Mouse (Mus musculus) thymus, adult 18-20 months (tissue): ENCODE data around the gene Ctse.
A peak's percentile ranks its signal among the peaks of the same experiment; 100 is the strongest.

ENCODE experiments used
- DNase-seq, 2 experiments: peaks; one replicate each; pipeline ENCODE4 v3.0.0; 2022; ENCODE audit warnings: mixed read lengths in 2 of 2

The Ctse gene

DNA sequence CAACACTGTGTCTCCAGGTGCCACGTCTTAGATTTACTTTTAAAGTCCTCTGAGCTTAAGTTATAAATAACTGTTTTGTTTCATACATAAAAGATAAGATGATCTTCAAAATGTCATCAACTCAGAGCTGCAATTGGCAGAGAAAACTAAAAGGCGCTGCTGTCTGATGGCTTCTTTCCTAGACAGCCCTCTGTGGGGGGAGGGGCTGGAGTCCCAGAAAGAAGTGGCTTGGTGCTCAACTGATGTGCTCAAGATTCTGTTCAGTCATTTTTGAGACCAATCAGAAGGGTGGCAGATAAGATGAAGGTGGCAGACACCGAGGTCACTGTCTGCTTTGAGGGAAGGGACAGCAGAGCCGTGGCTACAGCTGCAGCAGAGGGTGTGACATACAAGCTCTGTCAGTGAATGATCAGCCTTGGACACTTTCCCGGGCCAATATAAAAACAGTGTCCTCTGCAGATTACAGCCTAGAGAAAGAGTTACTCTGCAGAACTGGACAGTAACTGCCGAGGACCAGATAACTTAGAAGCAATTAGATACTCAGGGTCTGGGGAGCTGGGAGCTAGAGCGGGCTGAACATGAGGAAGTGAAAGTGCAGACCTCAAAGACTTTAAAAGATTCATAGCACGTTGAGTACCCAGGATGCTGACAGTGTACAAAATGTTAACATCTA is 64.1 kb downstream of the Ctse start:
- no peak for DNase-seq

GRCm38 (mm10) chr1:131703482-131703881 is 65.4 kb downstream of the Ctse start:
- no peak for DNase-seq

DNA sequence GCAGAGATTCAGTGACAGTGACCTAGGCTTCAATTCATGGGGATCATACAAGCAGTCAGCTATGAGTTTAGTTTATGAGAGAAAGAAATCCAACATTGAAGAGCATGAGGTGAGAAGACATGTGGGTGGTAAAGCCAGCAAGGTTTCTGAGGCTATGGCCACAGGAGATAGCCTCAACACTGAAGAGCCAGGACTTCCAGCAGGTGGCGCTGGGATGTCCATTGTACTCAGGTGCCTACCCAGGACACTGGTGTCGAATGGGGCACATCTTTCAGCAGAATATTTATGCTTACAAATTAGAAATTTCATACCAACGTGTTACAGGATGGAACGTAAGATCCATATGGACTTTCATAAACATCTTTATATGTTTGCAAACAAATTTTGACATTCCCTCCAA is 70.2 kb downstream of the Ctse start:
- peak in 1 of 2 experiments; percentile 14 for DNase-seq

DNA sequence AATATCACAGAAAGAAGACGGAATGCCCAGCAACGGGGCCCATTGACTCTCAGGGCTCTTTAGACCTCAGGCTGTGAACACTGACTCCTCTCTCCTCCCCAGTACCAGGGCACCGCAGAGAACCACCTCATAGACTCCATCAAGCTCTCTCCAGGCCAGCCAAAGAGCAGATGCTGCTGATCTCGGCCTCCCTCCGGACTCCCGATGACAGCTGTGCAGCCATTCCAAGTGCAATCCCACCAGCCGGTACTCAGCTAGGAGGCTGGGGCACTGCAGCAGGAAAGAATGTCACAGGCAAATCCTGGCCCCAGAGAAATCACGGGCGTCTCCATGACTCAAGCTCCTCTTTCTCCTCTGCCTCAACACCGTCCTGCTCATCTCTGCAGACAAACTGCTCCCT is 73.4 kb downstream of the Ctse start:
- DNase-seq, result no peak

GRCm38 (mm10) chr1:131712386-131712785 is 74.3 kb downstream of the Ctse start:
- DNase-seq, result peak in 1 of 2 experiments; percentile 48

DNA sequence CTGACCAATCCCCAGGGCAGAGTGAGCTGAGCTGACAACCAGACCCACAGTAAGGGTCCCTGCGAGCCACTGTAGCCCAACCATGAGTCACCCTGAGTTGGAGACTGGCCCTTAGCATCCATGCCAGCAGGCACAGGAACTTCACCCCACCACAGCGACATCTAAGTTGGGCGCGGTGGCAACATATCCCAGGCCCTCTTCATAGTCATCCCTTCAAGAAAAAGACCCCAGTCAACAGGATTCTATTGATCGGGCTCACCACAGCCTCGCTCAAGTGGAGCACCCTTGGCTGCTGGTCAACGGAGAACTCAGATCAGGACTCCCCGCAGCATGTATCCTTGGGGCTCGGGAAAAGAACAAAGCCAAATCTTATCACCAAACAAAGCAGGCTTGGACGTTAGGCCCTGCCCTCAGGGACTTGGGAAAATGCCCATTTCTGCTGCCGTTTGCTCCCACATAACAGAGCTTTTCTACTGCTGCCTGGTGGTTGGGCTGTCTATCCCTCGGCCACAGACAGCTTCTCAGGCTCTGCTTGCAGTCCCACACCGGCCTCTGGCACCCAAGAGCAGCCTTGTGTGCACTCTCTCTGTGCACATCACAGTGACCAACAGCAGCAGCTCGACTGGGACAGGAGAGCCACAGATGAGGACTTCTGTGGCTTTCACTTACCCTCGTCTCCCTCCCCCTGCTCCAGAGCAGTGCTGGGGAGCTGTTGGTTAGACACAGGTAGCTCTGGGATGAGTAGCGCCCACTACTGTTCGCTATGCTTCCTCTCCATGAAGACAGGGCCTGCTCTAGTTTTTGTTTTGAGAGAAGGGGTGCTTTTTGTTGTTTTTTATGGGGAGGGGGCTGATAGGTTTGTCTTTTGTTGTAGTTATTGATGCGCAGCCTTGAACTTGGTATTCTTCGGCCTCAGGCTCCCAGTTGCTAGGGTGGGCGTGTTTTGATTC is 76.6 kb downstream of the Ctse start:
- DNase-seq, result no peak

- peak in 1 of 2 experiments; percentile 20 for DNase-seq
Observed at GRCm38 (mm10) chr1:131718952-131719694, 81.0 kb downstream of the Ctse start.

GRCm38 (mm10) chr1:131721989-131722388 is 83.9 kb downstream of the Ctse start:
- DNase-seq, result no peak

GRCm38 (mm10) chr1:131723549-131723948 is 85.4 kb downstream of the Ctse start:
- DNase-seq, result no peak
